Mouse (Mus musculus) lung, embryonic 16.5 days (tissue): Measurements from ENCODE around the gene Zbtb46. TPM values are rescaled to one million over a fixed set of nuclear protein-coding genes. Genes with fewer than 3 reads are reported as not detected.
"Not testable (repeated sequence)": the region's sequence is repeated elsewhere in the genome, so short reads cannot be mapped to it uniquely, and the experiment has no call there.

Source experiments
- ATAC-seq: fragments of 200-750 bp; cut with Nextera tagmentation; 2 replicates; pipeline ENCODE4 v1.8.0; 2017; ENCODE audit warnings: low read depth, mild to moderate bottlenecking, moderate library complexity
- H3K27ac ChIP-seq: fragments of 300-500 bp; sonication (generic); 2 replicates; pipeline ENCODE4 v1.5.1; 2014; ENCODE audit warnings: mild to moderate bottlenecking, control low read depth, low read length
- H3K27me3 ChIP-seq: fragments of 300-500 bp; sonication (generic); 2 replicates; pipeline ENCODE4 v1.6.1; 2014; ENCODE audit warnings: low read depth, low read length, mixed read lengths; ENCODE audit not compliant: control insufficient read depth, insufficient read depth
- H3K36me3 ChIP-seq: fragments of 300-500 bp; sonication (generic); 2 replicates; pipeline ENCODE4 v1.6.1; 2014; ENCODE audit warnings: low read length; ENCODE audit not compliant: control insufficient read depth, insufficient read depth
- H3K4me1 ChIP-seq: fragments of 300-500 bp; sonication (generic); replicated peaks from 2 replicates; pipeline ENCODE4 v1.6.1; 2014; ENCODE audit warnings: low read length, mixed read lengths; ENCODE audit not compliant: control insufficient read depth, insufficient read depth
- H3K4me2 ChIP-seq: fragments of 300-500 bp; sonication (generic); 2 replicates; pipeline ENCODE4 v1.6.1; 2014; ENCODE audit warnings: low read depth, low read length, control low read depth
- H3K4me3 ChIP-seq: fragments of 300-500 bp; sonication (generic); 2 replicates; pipeline ENCODE4 v1.5.1; 2014; ENCODE audit warnings: mild to moderate bottlenecking, low read length, control low read depth
- H3K9ac ChIP-seq: fragments of 300-500 bp; sonication (generic); 2 replicates; pipeline ENCODE4 v1.6.1; 2014; ENCODE audit warnings: low read length, control low read depth
- H3K9me3 ChIP-seq: fragments of 300-500 bp; sonication (generic); 2 replicates; pipeline ENCODE4 v1.6.1; 2016; ENCODE audit warnings: low read length; ENCODE audit not compliant: control insufficient read depth
- WGBS: fragments of 180-500 bp; shearing (Covaris S2); extraction: QIAGEN DNeasy Blood & Tissue Kit; methylation state at CpG from one replicate; pipeline ENCODE4 v1.1.7; 2014; 5-methylcytosine and 5-hydroxymethylcytosine counted together
- polyA plus RNA-seq: library from polyadenylated mRNA; unstranded; fragments of >200 nt; fragmentation: Nextera tagmentation; extraction: Ambion mirVana; gene quantifications from 2 replicates; pipeline ENCODE4 v1.2.1, GENCODE M21; 2015

Zbtb46 gene
- polyA plus RNA-seq: 15.2 and 15.4 TPM in 2 replicates

DNA sequence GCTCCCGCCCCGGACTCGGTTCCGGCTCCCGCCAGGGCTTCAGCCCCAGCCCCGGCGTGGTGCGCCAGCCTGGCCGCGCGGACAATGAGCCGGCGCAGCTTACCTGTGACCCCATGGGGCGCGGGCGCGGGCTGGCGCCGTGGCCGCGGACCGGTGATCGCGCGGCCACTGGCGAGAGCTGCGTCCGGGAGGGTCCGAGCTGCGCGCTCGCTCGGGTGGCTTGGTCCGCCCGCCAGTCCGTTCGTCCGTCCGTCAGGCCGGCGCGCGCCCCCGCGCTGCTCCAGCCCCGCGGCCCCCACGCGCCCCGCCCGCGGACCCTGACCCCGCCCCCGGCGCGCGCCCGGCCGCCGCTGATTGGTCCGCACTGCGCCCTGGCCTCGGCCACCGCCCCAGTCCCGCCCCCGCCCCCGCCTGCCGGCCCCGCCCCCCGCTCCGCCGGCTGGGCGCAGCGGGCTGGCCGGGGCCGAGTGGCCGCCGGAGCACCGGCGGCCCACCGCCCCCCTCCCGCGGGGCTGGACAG is at the start of gene Zbtb46:
TSS of gene Zbtb46 (minus strand) at position 274 of the 520 bp plus-strand sequence.
- H3K27me3 ChIP-seq: peaks cover 5% of the 10 kb centered on the region
- H3K4me2 ChIP-seq: peak within 1 kb of the TSS; percentile 95
- peaks cover 18% of the 10 kb centered on the region for H3K4me1 ChIP-seq
- H3K9me3 ChIP-seq: no peaks in the 10 kb centered on the region
- peak within 1 kb of the TSS; percentile 88 for H3K4me3 ChIP-seq
- peak within 1 kb of the TSS; percentile 80 for H3K9ac ChIP-seq
- no peaks in the 10 kb centered on the region for H3K36me3 ChIP-seq
- ATAC-seq: peak; percentile 94
- under 1% methylated on average over 83 of the region's 83 CpGs for WGBS
- peak within 1 kb of the TSS; percentile 64 for H3K27ac ChIP-seq

DNA sequence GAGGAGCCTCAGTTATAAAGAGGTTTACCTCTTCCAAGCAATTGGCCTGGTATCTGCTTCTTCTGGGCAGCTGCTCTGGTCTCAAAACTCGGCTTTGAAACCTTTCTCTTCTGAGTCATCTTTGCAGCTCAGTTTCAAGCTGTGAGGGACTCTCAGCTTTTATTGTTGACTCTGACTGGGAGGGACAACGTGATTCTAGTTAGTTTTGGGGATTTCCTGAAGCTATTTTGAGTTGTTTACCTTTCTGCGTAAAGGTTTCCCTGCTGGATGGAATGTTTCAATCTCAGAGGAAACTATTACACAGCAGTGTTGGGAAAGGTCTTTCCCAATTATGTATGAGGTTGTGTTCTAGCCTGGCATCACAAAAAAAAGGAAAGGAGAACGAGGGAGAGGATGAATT is 39.4 kb upstream of the Zbtb46 start:
- H3K4me3 ChIP-seq: no peak overlapping the region
- WGBS: 57% methylated on average over 4 of the region's 4 CpGs
- H3K9me3 ChIP-seq: no peaks in the 10 kb centered on the region
- H3K4me2 ChIP-seq: no peak overlapping the region; the same call in 1 of the 2 replicates
- no peak overlapping the region for H3K9ac ChIP-seq
- peaks cover 18% of the 10 kb centered on the region for H3K36me3 ChIP-seq
- no peak for ATAC-seq
- H3K27me3 ChIP-seq: no peaks in the 10 kb centered on the region
- no peak overlapping the region for H3K27ac ChIP-seq
- peaks cover 14% of the 10 kb centered on the region for H3K4me1 ChIP-seq

GRCm38 (mm10) chr2:181497548-181497875 is 38.3 kb upstream of the Zbtb46 start:
- Histone ChIP-seq H3K4me1 (peaks cover 14% of the 10 kb centered on the region), H3K27ac (peak overlapping the region; percentile 97), H3K9me3 (no peaks in the 10 kb centered on the region), H3K36me3 (peaks cover 10% of the 10 kb centered on the region), H3K4me2 (peak overlapping the region; percentile 85), H3K9ac (peak overlapping the region; percentile 96), H3K4me3 (peak overlapping the region; percentile 95), H3K27me3 (no peaks in the 10 kb centered on the region)
- peak; percentile 75 for ATAC-seq
- WGBS: under 1% methylated on average over 12 of the region's 12 CpGs

- peak; percentile 98 for ATAC-seq
- peaks cover 6% of the 10 kb centered on the region for H3K36me3 ChIP-seq
- peak within 1 kb of the TSS; percentile 97 for H3K27ac ChIP-seq
- under 1% methylated on average over 46 of the region's 46 CpGs for WGBS
- peak within 1 kb of the TSS; percentile 95 for H3K4me3 ChIP-seq
- H3K27me3 ChIP-seq: no peaks in the 10 kb centered on the region
- peak within 1 kb of the TSS; percentile 96 for H3K9ac ChIP-seq
- no peaks in the 10 kb centered on the region for H3K9me3 ChIP-seq
- H3K4me2 ChIP-seq: peak within 1 kb of the TSS; percentile 85
- peaks cover 14% of the 10 kb centered on the region for H3K4me1 ChIP-seq
These were observed 37.8 kb upstream of the Zbtb46 start, which contains the start of gene Tpd52l2 for GRCm38 (mm10) chr2:181496831-181497547. Tpd52l2 (plus strand) TSS chr2:181497142.

GRCm38 (mm10) chr2:181496281-181496680 is 37.1 kb upstream of the Zbtb46 start:
- WGBS: 15% methylated on average over 8 of the region's 8 CpGs

GRCm38 (mm10) chr2:181495845-181496244 is 36.6 kb upstream of the Zbtb46 start:
- WGBS: 46% methylated on average over 8 of the region's 8 CpGs
- not testable (repeated sequence) for H3K9ac ChIP-seq, H3K9me3 ChIP-seq, H3K4me3 ChIP-seq, H3K4me2 ChIP-seq, ATAC-seq, H3K36me3 ChIP-seq, H3K27ac ChIP-seq, H3K27me3 ChIP-seq
- peaks cover 14% of the 10 kb centered on the region for H3K4me1 ChIP-seq

More at GRCm38 (mm10) chr2:181496281-181496680, 37.1 kb upstream of the Zbtb46 start:
- Histone ChIP-seq H3K4me2 (peak overlapping the region; percentile 77), H3K9ac (peak overlapping the region; percentile 59), H3K4me3 (peak overlapping the region; percentile 95), H3K27ac (peak overlapping the region; percentile 76), H3K27me3 (no peaks in the 10 kb centered on the region), H3K4me1 (peaks cover 14% of the 10 kb centered on the region), H3K36me3 (peaks cover 3% of the 10 kb centered on the region), H3K9me3 (no peaks in the 10 kb centered on the region)
- peak; percentile 56 for ATAC-seq

DNA sequence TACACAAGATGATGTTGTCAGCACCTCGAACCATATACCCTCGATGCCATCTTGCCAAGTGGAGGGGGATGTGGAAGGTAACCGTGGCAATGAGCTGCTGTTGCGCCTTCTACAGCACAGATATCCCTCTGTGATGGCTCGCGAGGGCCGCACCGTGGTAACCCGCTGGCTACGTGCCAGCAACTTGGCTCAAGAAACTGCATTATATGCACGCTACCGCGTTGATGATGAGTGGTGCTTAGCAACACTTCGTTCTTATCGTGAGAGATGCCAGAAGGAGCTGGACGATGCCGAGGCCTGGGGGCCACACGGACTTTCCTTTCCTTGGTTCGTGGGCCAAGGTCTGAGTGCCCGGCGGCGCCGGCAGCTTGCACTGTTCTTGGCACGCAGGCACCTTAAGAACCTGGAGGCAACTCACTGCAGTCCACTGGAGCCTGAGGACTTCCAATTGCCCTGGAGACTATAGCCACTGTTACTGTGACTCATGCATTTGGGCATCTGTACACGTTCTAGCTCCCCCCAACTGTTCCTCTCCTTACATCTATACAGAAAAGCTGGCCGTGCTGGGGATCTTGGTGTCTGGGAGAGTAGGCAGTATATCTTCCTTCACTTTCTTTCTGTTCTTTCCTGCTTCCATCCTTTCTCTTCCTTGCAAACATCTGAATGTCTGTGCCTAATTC is 35.2 kb upstream of the Zbtb46 start:
- Histone ChIP-seq H3K9ac (no peak overlapping the region), H3K4me1 (peaks cover 14% of the 10 kb centered on the region), H3K27me3 (no peaks in the 10 kb centered on the region), H3K4me2 (no peak overlapping the region), H3K9me3 (no peaks in the 10 kb centered on the region), H3K36me3 (no peaks in the 10 kb centered on the region), H3K27ac (no peak overlapping the region), H3K4me3 (no peak overlapping the region)
- 56% methylated on average over 26 of the region's 26 CpGs for WGBS
- no peak for ATAC-seq

DNA sequence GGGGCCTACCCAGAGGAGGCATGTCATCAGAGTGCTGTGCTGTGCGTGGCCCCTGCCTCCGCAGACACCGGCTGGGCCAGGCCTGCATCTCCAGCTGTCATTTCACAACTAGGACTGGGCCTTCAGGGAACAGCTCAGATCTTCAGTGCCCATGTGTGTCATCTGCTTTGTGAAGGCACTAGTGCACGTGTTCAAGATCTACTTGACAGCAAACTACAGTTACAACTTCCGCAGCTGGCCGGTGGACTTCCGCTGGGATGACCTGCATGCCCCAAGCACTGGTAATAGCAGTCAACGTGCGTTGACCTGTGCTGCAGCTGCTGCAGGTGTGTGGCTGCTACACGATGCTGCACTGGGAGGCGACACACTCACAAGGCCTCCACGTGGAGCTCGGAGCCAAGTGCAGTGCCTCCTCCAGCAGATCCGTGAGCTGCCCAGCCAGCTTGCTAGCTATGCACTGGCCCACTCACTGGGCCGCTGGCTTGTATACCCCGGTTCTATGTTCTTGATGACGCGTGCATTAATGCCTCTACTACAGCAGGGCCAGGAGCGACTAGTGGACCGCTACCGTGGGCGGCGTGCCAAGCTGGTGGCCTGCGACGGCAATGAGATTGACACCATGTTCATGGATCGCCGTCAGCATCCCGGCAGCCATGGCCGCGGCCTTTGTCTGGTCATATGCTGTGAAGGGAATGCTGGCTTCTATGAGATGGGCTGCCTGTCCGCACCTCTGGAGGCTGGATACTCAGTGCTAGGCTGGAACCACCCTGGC is 34.1 kb upstream of the Zbtb46 start, which contains the start of gene Abhd16b:
TSS of gene Abhd16b (plus strand) at position 51 of the 772 bp plus-strand sequence.
- H3K4me1 ChIP-seq: peaks cover 11% of the 10 kb centered on the region
- WGBS: 79% methylated on average over 31 of the region's 31 CpGs
- H3K4me2 ChIP-seq: no peak within 1 kb of the TSS
- no peak within 1 kb of the TSS for H3K9ac ChIP-seq
- H3K36me3 ChIP-seq: no peaks in the 10 kb centered on the region
- H3K27ac ChIP-seq: no peak within 1 kb of the TSS
- H3K4me3 ChIP-seq: no peak within 1 kb of the TSS
- H3K27me3 ChIP-seq: no peaks in the 10 kb centered on the region
- no peaks in the 10 kb centered on the region for H3K9me3 ChIP-seq
- ATAC-seq: no peak
